Mouse (Mus musculus): ENCODE measurements at regions not wholly inside any gene's neighbourhood (a gene's known extent, or its start where the extent isn't known, plus 50 kb on each side); places are given as distances from the start of the nearest gene placed in this dataset.

- Histone ChIP-seq H3K36me3 (ENCODE audit: control insufficient read depth, insufficient read depth, low read length) (no peaks in the 10 kb centered on the region), H3K27ac (ENCODE audit: low read depth, low read length) (no peak overlapping the region), H3K9ac (ENCODE audit: low read length) (no peak overlapping the region), H3K4me2 (ENCODE audit: low read depth, low read length, severe bottlenecking) (no peak overlapping the region), H3K27me3 (ENCODE audit: control insufficient read depth, insufficient read depth, low read length) (no peaks in the 10 kb centered on the region), H3K4me3 (ENCODE audit: low read depth, low read length) (no peak overlapping the region), H3K9me3 (ENCODE audit: control insufficient read depth, low read length) (no peaks in the 10 kb centered on the region), H3K4me1 (replicated peaks; ENCODE audit: control insufficient read depth, insufficient read depth, low read length) (peaks cover 2% of the 10 kb centered on the region; the same call in 1 of the 2 replicates)
- DNase-seq (ENCODE audit: low spot score) (no peak), ATAC-seq (replicated peaks; ENCODE audit: low FRiP score) (peak; percentile 82)
- 35% methylated on average over 2 of the region's 2 CpGs for WGBS
Measured at GRCm38 (mm10) chr9:82709411-82709983, 119.8 kb upstream of the Irak1bp1 start.

GRCm38 (mm10) chr9:82709991-82710593, 119.2 kb upstream of the Irak1bp1 start:
- no peaks in the 10 kb centered on the region for H3K9me3 ChIP-seq (ENCODE audit: control insufficient read depth, low read length)
- H3K4me2 ChIP-seq (ENCODE audit: low read depth, low read length, severe bottlenecking), result no peak overlapping the region
- H3K9ac ChIP-seq (ENCODE audit: low read length), result no peak overlapping the region
- 65% methylated on average over 12 of the region's 12 CpGs for WGBS
- H3K27ac ChIP-seq (ENCODE audit: low read depth, low read length), result no peak overlapping the region
- ATAC-seq (replicated peaks; ENCODE audit: low FRiP score), result peak; percentile 55
- H3K27me3 ChIP-seq (ENCODE audit: control insufficient read depth, insufficient read depth, low read length), result no peaks in the 10 kb centered on the region
- DNase-seq (ENCODE audit: low spot score), result no peak
- H3K4me1 ChIP-seq (replicated peaks; ENCODE audit: control insufficient read depth, insufficient read depth, low read length), result peaks cover 2% of the 10 kb centered on the region; the same call in 1 of the 2 replicates
- H3K36me3 ChIP-seq (ENCODE audit: control insufficient read depth, insufficient read depth, low read length), result no peaks in the 10 kb centered on the region
- H3K4me3 ChIP-seq (ENCODE audit: low read depth, low read length), result no peak overlapping the region

- no peaks in the 10 kb centered on the region for H3K27me3 ChIP-seq (ENCODE audit: control insufficient read depth, insufficient read depth, low read length)
- no peak overlapping the region for H3K27ac ChIP-seq (ENCODE audit: low read depth, low read length)
- H3K4me1 ChIP-seq (replicated peaks; ENCODE audit: control insufficient read depth, insufficient read depth, low read length), result peaks cover 2% of the 10 kb centered on the region; the same call in 1 of the 2 replicates
- ATAC-seq (replicated peaks; ENCODE audit: low FRiP score), result no peak
- no peak overlapping the region for H3K4me2 ChIP-seq (ENCODE audit: low read depth, low read length, severe bottlenecking)
- no peak for DNase-seq (ENCODE audit: low spot score)
- no peaks in the 10 kb centered on the region for H3K36me3 ChIP-seq (ENCODE audit: control insufficient read depth, insufficient read depth, low read length)
- 60% methylated on average over 6 of the region's 6 CpGs for WGBS
- H3K9me3 ChIP-seq (ENCODE audit: control insufficient read depth, low read length), result no peaks in the 10 kb centered on the region
- no peak overlapping the region for H3K9ac ChIP-seq (ENCODE audit: low read length)
- H3K4me3 ChIP-seq (ENCODE audit: low read depth, low read length), result no peak overlapping the region
Measured at GRCm38 (mm10) chr9:82710945-82711516, 118.3 kb upstream of the Irak1bp1 start.

GRCm38 (mm10) chr9:82712769-82713733, 116.3 kb upstream of the Irak1bp1 start:
- no peak overlapping the region for H3K27ac ChIP-seq (ENCODE audit: low read depth, low read length)
- no peaks in the 10 kb centered on the region for H3K27me3 ChIP-seq (ENCODE audit: control insufficient read depth, insufficient read depth, low read length)
- H3K36me3 ChIP-seq (ENCODE audit: control insufficient read depth, insufficient read depth, low read length), result no peaks in the 10 kb centered on the region
- H3K4me2 ChIP-seq (ENCODE audit: low read depth, low read length, severe bottlenecking), result no peak overlapping the region
- H3K4me3 ChIP-seq (ENCODE audit: low read depth, low read length), result no peak overlapping the region
- H3K9ac ChIP-seq (ENCODE audit: low read length), result no peak overlapping the region
- no peaks in the 10 kb centered on the region for H3K9me3 ChIP-seq (ENCODE audit: control insufficient read depth, low read length)
- ATAC-seq (replicated peaks; ENCODE audit: low FRiP score) (no peak), DNase-seq (ENCODE audit: low spot score) (no peak)
- H3K4me1 ChIP-seq (replicated peaks; ENCODE audit: control insufficient read depth, insufficient read depth, low read length), result peaks cover 2% of the 10 kb centered on the region; the same call in 1 of the 2 replicates
- 85% methylated on average over 3 of the region's 3 CpGs for WGBS

- no peaks in the 10 kb centered on the region for H3K36me3 ChIP-seq (ENCODE audit: control insufficient read depth, insufficient read depth, low read length)
- no peaks in the 10 kb centered on the region for H3K9me3 ChIP-seq (ENCODE audit: control insufficient read depth, low read length)
- ATAC-seq (replicated peaks; ENCODE audit: low FRiP score) (no peak), DNase-seq (ENCODE audit: low spot score) (no peak)
- no peak overlapping the region for H3K4me2 ChIP-seq (ENCODE audit: low read depth, low read length, severe bottlenecking)
- H3K27ac ChIP-seq (ENCODE audit: low read depth, low read length), result no peak overlapping the region
- no peak overlapping the region for H3K9ac ChIP-seq (ENCODE audit: low read length)
- H3K4me1 ChIP-seq (replicated peaks; ENCODE audit: control insufficient read depth, insufficient read depth, low read length), result no peaks in the 10 kb centered on the region
- WGBS, result 69% methylated on average over 3 of the region's 3 CpGs
- H3K4me3 ChIP-seq (ENCODE audit: low read depth, low read length), result no peak overlapping the region
- H3K27me3 ChIP-seq (ENCODE audit: control insufficient read depth, insufficient read depth, low read length), result no peaks in the 10 kb centered on the region
Measured at GRCm38 (mm10) chr9:82728652-82729051, 100.7 kb upstream of the Irak1bp1 start.

GRCm38 (mm10) chr9:82729646-82730045, 99.7 kb upstream of the Irak1bp1 start:
- Histone ChIP-seq H3K27me3 (ENCODE audit: control insufficient read depth, insufficient read depth, low read length) (no peaks in the 10 kb centered on the region), H3K36me3 (ENCODE audit: control insufficient read depth, insufficient read depth, low read length) (no peaks in the 10 kb centered on the region), H3K4me3 (ENCODE audit: low read depth, low read length) (no peak overlapping the region), H3K4me2 (ENCODE audit: low read depth, low read length, severe bottlenecking) (no peak overlapping the region), H3K27ac (ENCODE audit: low read depth, low read length) (no peak overlapping the region), H3K9me3 (ENCODE audit: control insufficient read depth, low read length) (no peaks in the 10 kb centered on the region), H3K4me1 (replicated peaks; ENCODE audit: control insufficient read depth, insufficient read depth, low read length) (no peaks in the 10 kb centered on the region), H3K9ac (ENCODE audit: low read length) (no peak overlapping the region)
- no peak for ATAC-seq (replicated peaks; ENCODE audit: low FRiP score)
- DNase-seq (ENCODE audit: low spot score), result no peak
- WGBS, result 88% methylated on average over 4 of the region's 4 CpGs

- H3K9ac ChIP-seq (ENCODE audit: low read length), result no peak overlapping the region
- no peaks in the 10 kb centered on the region for H3K9me3 ChIP-seq (ENCODE audit: control insufficient read depth, low read length)
- WGBS, result 89% methylated on average over 3 of the region's 3 CpGs
- ATAC-seq (replicated peaks; ENCODE audit: low FRiP score) (no peak), DNase-seq (ENCODE audit: low spot score) (no peak)
- no peaks in the 10 kb centered on the region for H3K36me3 ChIP-seq (ENCODE audit: control insufficient read depth, insufficient read depth, low read length)
- H3K27me3 ChIP-seq (ENCODE audit: control insufficient read depth, insufficient read depth, low read length), result no peaks in the 10 kb centered on the region
- no peak overlapping the region for H3K27ac ChIP-seq (ENCODE audit: low read depth, low read length)
- H3K4me3 ChIP-seq (ENCODE audit: low read depth, low read length), result no peak overlapping the region
- H3K4me1 ChIP-seq (replicated peaks; ENCODE audit: control insufficient read depth, insufficient read depth, low read length), result no peaks in the 10 kb centered on the region
- no peak overlapping the region for H3K4me2 ChIP-seq (ENCODE audit: low read depth, low read length, severe bottlenecking)
Measured at GRCm38 (mm10) chr9:82733024-82733585, 96.2 kb upstream of the Irak1bp1 start.

GRCm38 (mm10) chr9:82734959-82735358, 94.4 kb upstream of the Irak1bp1 start:
- ATAC-seq (replicated peaks; ENCODE audit: low FRiP score), result no peak
- no peaks in the 10 kb centered on the region for H3K27me3 ChIP-seq (ENCODE audit: control insufficient read depth, insufficient read depth, low read length)
- H3K4me3 ChIP-seq (ENCODE audit: low read depth, low read length), result no peak overlapping the region
- no peaks in the 10 kb centered on the region for H3K4me1 ChIP-seq (replicated peaks; ENCODE audit: control insufficient read depth, insufficient read depth, low read length)
- no peaks in the 10 kb centered on the region for H3K9me3 ChIP-seq (ENCODE audit: control insufficient read depth, low read length)
- H3K27ac ChIP-seq (ENCODE audit: low read depth, low read length), result no peak overlapping the region
- H3K9ac ChIP-seq (ENCODE audit: low read length), result no peak overlapping the region
- H3K4me2 ChIP-seq (ENCODE audit: low read depth, low read length, severe bottlenecking), result no peak overlapping the region
- WGBS, result 68% methylated on average over 2 of the region's 2 CpGs
- no peak for DNase-seq (ENCODE audit: low spot score)
- H3K36me3 ChIP-seq (ENCODE audit: control insufficient read depth, insufficient read depth, low read length), result no peaks in the 10 kb centered on the region
